Mouse (Mus musculus): Measurements from ENCODE around the gene Fstl4.

The Fstl4 gene

GRCm38 (mm10) chr11:52764461-52764893, at the start of gene Fstl4:
TSS of gene Fstl4 (plus strand) at chr11:52764634.
- peak; percentile 57 for DNase-seq

- no peak for DNase-seq
These were observed 45.9 kb upstream of the Fstl4 start for GRCm38 (mm10) chr11:52718570-52718969.

GRCm38 (mm10) chr11:52721087-52721486, 43.3 kb upstream of the Fstl4 start:
- DNase-seq = no peak

- DNase-seq = no peak
These were observed 41.7 kb upstream of the Fstl4 start for GRCm38 (mm10) chr11:52722706-52723105.

- DNase-seq = no peak
These were observed 38.4 kb upstream of the Fstl4 start for GRCm38 (mm10) chr11:52726001-52726400.

- DNase-seq = no peak
These were observed 36.0 kb upstream of the Fstl4 start for GRCm38 (mm10) chr11:52728479-52728878.

GRCm38 (mm10) chr11:52729890-52730289, 34.5 kb upstream of the Fstl4 start:
- DNase-seq = no peak

GRCm38 (mm10) chr11:52731979-52732378, 32.5 kb upstream of the Fstl4 start:
- DNase-seq = no peak

GRCm38 (mm10) chr11:52734493-52735195, 29.8 kb upstream of the Fstl4 start:
- DNase-seq = no peak

- DNase-seq = no peak
These were observed 25.2 kb upstream of the Fstl4 start for GRCm38 (mm10) chr11:52739187-52739586.

GRCm38 (mm10) chr11:52740466-52740865, 24.0 kb upstream of the Fstl4 start:
- no peak for DNase-seq

- no peak for DNase-seq
These were observed 20.5 kb upstream of the Fstl4 start for GRCm38 (mm10) chr11:52743956-52744355.

- peak; percentile 3 for DNase-seq
These were observed 19.6 kb upstream of the Fstl4 start for GRCm38 (mm10) chr11:52744593-52745450.

- no peak for DNase-seq
These were observed 17.2 kb upstream of the Fstl4 start for GRCm38 (mm10) chr11:52747206-52747605.

GRCm38 (mm10) chr11:52747766-52748456, 16.5 kb upstream of the Fstl4 start:
- no peak for DNase-seq

GRCm38 (mm10) chr11:52749988-52750387, 14.4 kb upstream of the Fstl4 start:
- no peak for DNase-seq

- no peak for DNase-seq
These were observed 11.9 kb upstream of the Fstl4 start for GRCm38 (mm10) chr11:52752524-52752923.

- DNase-seq = no peak
These were observed 11.2 kb upstream of the Fstl4 start for GRCm38 (mm10) chr11:52753261-52753660.

- DNase-seq = peak; percentile 5
These were observed 2.6 kb upstream of the Fstl4 start for GRCm38 (mm10) chr11:52761800-52762199.

GRCm38 (mm10) chr11:52764894-52765677, 652 bp downstream of the Fstl4 start:
- DNase-seq = peak; percentile 1

GRCm38 (mm10) chr11:52765678-52766254, 1.3 kb downstream of the Fstl4 start:
- DNase-seq = peak; percentile 39

GRCm38 (mm10) chr11:52767921-52768320, 3.5 kb downstream of the Fstl4 start:
- DNase-seq = no peak

Measured in lung, postnatal 36 days (tissue).